Mouse (Mus musculus) bone marrow, adult 2 months (tissue): ENCODE measurements around the gene S100g.

ENCODE experiments used
- CTCF ChIP-seq: fragments of 200-500 bp; IDR thresholded peaks from 2 replicates; pipeline ENCODE4 v1.5.1; 2011; ENCODE audit warnings: low read length, control low read depth; ENCODE audit not compliant: control insufficient read depth, insufficient read depth
- POLR2A ChIP-seq: fragments of 200-500 bp; IDR thresholded peaks from 2 replicates; pipeline ENCODE4 v1.6.1; 2011; ENCODE audit warnings: low read depth, mild to moderate bottlenecking, control low read depth, low read length, borderline replicate concordance; ENCODE audit not compliant: control insufficient read depth

DNA sequence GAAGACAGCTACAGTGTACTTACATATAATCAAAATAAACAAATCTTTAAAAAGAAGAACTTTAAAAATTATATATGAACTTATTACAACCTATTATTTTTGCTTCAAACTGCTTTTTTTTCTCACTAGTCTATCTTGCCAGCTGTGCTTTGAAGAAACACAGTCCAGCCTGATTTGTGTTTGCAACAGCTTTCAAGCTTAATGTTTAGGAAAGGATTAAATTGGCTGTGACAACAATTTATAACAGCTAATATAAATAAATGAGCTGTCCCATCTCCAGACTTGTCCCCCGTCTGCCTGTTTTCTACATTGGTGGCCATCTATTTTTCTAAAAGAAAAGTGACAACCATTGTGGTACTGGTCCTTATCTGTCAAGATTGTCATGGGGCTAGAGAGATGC, 22.4 kb downstream of the S100g start:
- TF ChIP-seq POLR2A = no peak
- no peak for TF ChIP-seq CTCF
